Mouse (Mus musculus) small intestine, adult 2 months (tissue): ENCODE results near the gene Selenbp1.
"Not testable (repeated sequence)": the region's sequence is repeated elsewhere in the genome, so short reads cannot be mapped to it uniquely, and the experiment has no call there.

Experiments
- CTCF ChIP-seq: fragments of 200-500 bp; IDR thresholded peaks from 2 replicates; pipeline ENCODE4 v1.5.1; 2012; ENCODE audit warnings: low read depth, mild to moderate bottlenecking, control low read depth, inconsistent platforms, low read length, moderate library complexity, mixed read lengths; ENCODE audit not compliant: insufficient replicate concordance, insufficient read length; ENCODE audit errors: extremely low read depth
- POLR2A ChIP-seq: fragments of 200-500 bp; IDR thresholded peaks from 2 replicates; pipeline ENCODE4 v1.6.1; 2012; ENCODE audit warnings: low read depth, mild to moderate bottlenecking, control low read depth, inconsistent platforms, low read length, moderate library complexity

DNA sequence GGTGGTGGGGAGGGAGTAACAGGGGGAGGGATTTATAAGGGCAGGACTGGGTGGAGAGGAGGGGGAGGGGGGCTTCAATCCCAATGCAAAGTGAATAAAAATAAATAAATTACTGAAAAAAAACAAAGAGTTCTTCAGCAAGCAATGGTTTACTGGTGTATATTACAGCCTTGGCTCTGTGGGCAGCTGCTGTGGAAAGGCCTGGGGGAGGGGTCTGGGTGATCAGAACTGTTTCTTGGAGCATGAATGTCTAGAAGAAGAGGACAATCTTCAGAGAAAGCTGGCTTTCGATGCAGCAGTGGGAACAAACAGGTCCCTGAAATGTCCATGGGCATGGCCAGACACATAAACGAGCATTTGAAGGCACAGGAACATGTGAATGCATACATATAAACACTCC lies 577 bp upstream of the Selenbp1 start:
- TF ChIP-seq CTCF, POLR2A: not testable (repeated sequence)
